Mouse (Mus musculus): Measurements from ENCODE around the gene Axl. TPM values are rescaled to one million over a fixed set of nuclear protein-coding genes. Genes with fewer than 3 reads are reported as not detected.

The Axl gene
- polyA plus RNA-seq, 1 experiment from 2014 or later = 55.1 TPM

GRCm38 (mm10) chr7:25711165-25711564, 77.3 kb downstream of the Axl start:
- no peak for ATAC-seq (ENCODE audit: low read depth)
- WGBS = 69% methylated on average over 5 of the region's 5 CpGs
- Histone ChIP-seq H3K27ac (ENCODE audit: low read length) (no peak overlapping the region), H3K27me3 (ENCODE audit: control insufficient read depth, insufficient read depth, low read depth, low read length) (no peaks in the 10 kb centered on the region), H3K9ac (ENCODE audit: low read length) (no peak overlapping the region), H3K36me3 (ENCODE audit: control insufficient read depth, insufficient read depth, low read length) (peaks cover 33% of the 10 kb centered on the region), H3K4me2 (ENCODE audit: low read depth, low read length) (no peak overlapping the region), H3K9me3 (ENCODE audit: control insufficient read depth, low read length) (no peaks in the 10 kb centered on the region), H3K4me1 (replicated peaks; ENCODE audit: control insufficient read depth, insufficient read depth, low read length) (peaks cover 24% of the 10 kb centered on the region), H3K4me3 (ENCODE audit: low read length) (no peak overlapping the region)

- no peaks in the 10 kb centered on the region for H3K27me3 ChIP-seq (ENCODE audit: control insufficient read depth, insufficient read depth, low read depth, low read length)
- H3K9me3 ChIP-seq (ENCODE audit: control insufficient read depth, low read length) = no peaks in the 10 kb centered on the region
- no peak overlapping the region for H3K4me3 ChIP-seq (ENCODE audit: low read length)
- no peak overlapping the region for H3K4me2 ChIP-seq (ENCODE audit: low read depth, low read length)
- 0 out of 2 replicates have a peak overlapping the region, but pooled peaks have one; percentile 2 for H3K27ac ChIP-seq (ENCODE audit: low read length)
- peaks cover 30% of the 10 kb centered on the region for H3K4me1 ChIP-seq (replicated peaks; ENCODE audit: control insufficient read depth, insufficient read depth, low read length)
- WGBS = 13% methylated on average over 7 of the region's 7 CpGs
- peak overlapping the region; percentile 36 for H3K9ac ChIP-seq (ENCODE audit: low read length)
- ATAC-seq (ENCODE audit: low read depth) = no peak
- peaks cover 29% of the 10 kb centered on the region for H3K36me3 ChIP-seq (ENCODE audit: control insufficient read depth, insufficient read depth, low read length)
These were observed 77.9 kb downstream of the Axl start for GRCm38 (mm10) chr7:25710519-25711130.

- H3K9ac ChIP-seq (ENCODE audit: low read length) = peak overlapping the region; percentile 19; the same call in 1 of the 2 replicates
These were observed 78.5 kb downstream of the Axl start for GRCm38 (mm10) chr7:25709961-25710360.

GRCm38 (mm10) chr7:25707581-25708292, 80.8 kb downstream of the Axl start:
- Histone ChIP-seq H3K4me3 (ENCODE audit: low read length) (no peak overlapping the region), H3K27me3 (ENCODE audit: control insufficient read depth, insufficient read depth, low read depth, low read length) (no peaks in the 10 kb centered on the region; the same call in 1 of the 2 replicates), H3K27ac (ENCODE audit: low read length) (peak overlapping the region; percentile 82), H3K4me2 (ENCODE audit: low read depth, low read length) (no peak overlapping the region), H3K36me3 (ENCODE audit: control insufficient read depth, insufficient read depth, low read length) (peaks cover 2% of the 10 kb centered on the region; the same call in 1 of the 2 replicates), H3K4me1 (replicated peaks; ENCODE audit: control insufficient read depth, insufficient read depth, low read length) (peaks cover 43% of the 10 kb centered on the region), H3K9ac (ENCODE audit: low read length) (no peak overlapping the region), H3K9me3 (ENCODE audit: control insufficient read depth, low read length) (no peaks in the 10 kb centered on the region)
- 36% methylated on average over 15 of the region's 15 CpGs for WGBS
- peak; percentile 78 for ATAC-seq (ENCODE audit: low read depth)

More at GRCm38 (mm10) chr7:25709961-25710360, 78.5 kb downstream of the Axl start:
- H3K27me3 ChIP-seq (ENCODE audit: control insufficient read depth, insufficient read depth, low read depth, low read length) = no peaks in the 10 kb centered on the region
- H3K9me3 ChIP-seq (ENCODE audit: control insufficient read depth, low read length) = no peaks in the 10 kb centered on the region
- H3K4me2 ChIP-seq (ENCODE audit: low read depth, low read length) = no peak overlapping the region
- ATAC-seq (ENCODE audit: low read depth) = no peak
- H3K36me3 ChIP-seq (ENCODE audit: control insufficient read depth, insufficient read depth, low read length) = peaks cover 23% of the 10 kb centered on the region
- peaks cover 35% of the 10 kb centered on the region for H3K4me1 ChIP-seq (replicated peaks; ENCODE audit: control insufficient read depth, insufficient read depth, low read length)
- WGBS = 8% methylated on average over 12 of the region's 12 CpGs
- 0 out of 2 replicates have a peak overlapping the region, but pooled peaks have one; percentile 2 for H3K27ac ChIP-seq (ENCODE audit: low read length)
- H3K4me3 ChIP-seq (ENCODE audit: low read length) = no peak overlapping the region

Small RNA genes lying within 50 kb of the gene (microRNA-seq; reads per million reads assigned to microRNA genes)
- gene Gm24865 = not detected

Other genes starting within 250 kb of the Axl start
- 0.09 TPM in 1 of 2 replicates, not detected in the other for gene Ceacam2, start 248.8 kb downstream of the Axl start, polyA plus RNA-seq (2015; fragmentation: Nextera tagmentation; extraction: Ambion mirVana)
- gene Erich4, start 172.8 kb downstream of the Axl start, polyA plus RNA-seq (2015; fragmentation: Nextera tagmentation; extraction: Ambion mirVana) = 0.23 TPM in 1 of 2 replicates, not detected in the other
- gene Dmac2, start 169.3 kb downstream of the Axl start, polyA plus RNA-seq (2015; fragmentation: Nextera tagmentation; extraction: Ambion mirVana) = 34.5 TPM in 2 replicates
- 10.5 and 11.1 TPM in 2 replicates for gene B3gnt8, start 162.1 kb downstream of the Axl start, polyA plus RNA-seq (2015; fragmentation: Nextera tagmentation; extraction: Ambion mirVana)
- 64.6 and 67.6 TPM in 2 replicates for gene Bckdha, start 129.7 kb downstream of the Axl start, polyA plus RNA-seq (2015; fragmentation: Nextera tagmentation; extraction: Ambion mirVana)
- gene Exosc5, start 129.5 kb downstream of the Axl start, polyA plus RNA-seq (2015; fragmentation: Nextera tagmentation; extraction: Ambion mirVana) = 70.6 and 71.2 TPM in 2 replicates
- gene Tmem91, start 113.5 kb downstream of the Axl start, polyA plus RNA-seq (2015; fragmentation: Nextera tagmentation; extraction: Ambion mirVana) = 3.6 and 3.9 TPM in 2 replicates
- 33.1 and 35.8 TPM in 2 replicates for gene B9d2, start 107.9 kb downstream of the Axl start, polyA plus RNA-seq (2015; fragmentation: Nextera tagmentation; extraction: Ambion mirVana)
- gene Tgfb1, start 101.7 kb downstream of the Axl start, polyA plus RNA-seq (2015; fragmentation: Nextera tagmentation; extraction: Ambion mirVana) = 3.1 and 3.4 TPM in 2 replicates
- gene Ccdc97, start 69.6 kb downstream of the Axl start, polyA plus RNA-seq (2015; fragmentation: Nextera tagmentation; extraction: Ambion mirVana) = 21.1 and 24.9 TPM in 2 replicates
- 47.9 and 55.8 TPM in 2 replicates for gene Hnrnpul1, start 33.9 kb downstream of the Axl start, polyA plus RNA-seq (2015; fragmentation: Nextera tagmentation; extraction: Ambion mirVana)
- 18.9 and 21.0 TPM in 2 replicates for gene Cyp2s1, start 28.2 kb upstream of the Axl start, polyA plus RNA-seq (2015; fragmentation: Nextera tagmentation; extraction: Ambion mirVana)
- gene Cyp2b10, start 108.9 kb upstream of the Axl start, polyA plus RNA-seq (2015; fragmentation: Nextera tagmentation; extraction: Ambion mirVana) = 0.60 and 1.4 TPM in 2 replicates